Mouse (Mus musculus): ENCODE data around the gene Six5.
"Not testable (repeated sequence)": the region's sequence is repeated elsewhere in the genome, so short reads cannot be mapped to it uniquely, and the experiment has no call there.

The Six5 gene

DNA sequence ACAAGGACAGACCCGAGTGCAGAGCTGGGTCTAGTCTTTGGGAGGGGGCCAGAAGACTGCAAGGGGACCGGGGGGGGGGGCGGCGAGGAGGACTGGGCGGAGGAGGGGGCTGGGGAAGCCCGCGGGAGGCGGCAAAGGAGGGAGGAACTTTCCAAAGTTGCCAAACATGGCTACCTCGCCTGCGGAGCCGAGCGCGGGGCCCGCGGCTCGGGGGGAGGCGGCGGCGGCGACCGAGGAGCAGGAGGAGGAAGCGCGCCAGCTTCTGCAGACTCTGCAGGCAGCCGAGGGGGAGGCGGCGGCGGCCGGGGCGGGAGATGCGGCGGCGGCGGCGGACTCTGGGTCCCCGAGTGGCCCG is at the start of gene Six5:
Gene Six5, plus strand, starts transcription at position 124 of the 355 bp plus-strand sequence.
- DNase-seq (ENCODE audit: low spot score): no peak

DNA sequence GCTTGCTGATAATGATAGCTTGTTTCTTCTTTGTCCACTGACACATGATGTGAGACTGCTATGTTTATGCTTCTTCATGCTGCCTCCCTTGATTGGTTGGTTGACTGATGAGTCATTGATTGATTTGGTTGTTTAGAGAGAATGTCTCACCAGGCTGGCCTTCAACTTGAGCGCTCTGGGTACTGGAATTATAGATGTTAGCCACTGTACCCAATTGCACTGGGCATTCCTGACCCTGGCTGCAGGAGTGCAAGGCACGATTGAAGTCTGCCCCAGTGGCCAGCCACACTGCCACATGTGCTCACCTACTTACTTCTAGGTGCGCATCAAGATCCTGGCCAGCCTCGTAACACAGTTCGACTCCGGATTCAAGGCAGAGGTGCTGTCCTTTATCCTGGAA is 49.8 kb upstream of the Six5 start:
- no peak for DNase-seq (ENCODE audit: low spot score)

DNA sequence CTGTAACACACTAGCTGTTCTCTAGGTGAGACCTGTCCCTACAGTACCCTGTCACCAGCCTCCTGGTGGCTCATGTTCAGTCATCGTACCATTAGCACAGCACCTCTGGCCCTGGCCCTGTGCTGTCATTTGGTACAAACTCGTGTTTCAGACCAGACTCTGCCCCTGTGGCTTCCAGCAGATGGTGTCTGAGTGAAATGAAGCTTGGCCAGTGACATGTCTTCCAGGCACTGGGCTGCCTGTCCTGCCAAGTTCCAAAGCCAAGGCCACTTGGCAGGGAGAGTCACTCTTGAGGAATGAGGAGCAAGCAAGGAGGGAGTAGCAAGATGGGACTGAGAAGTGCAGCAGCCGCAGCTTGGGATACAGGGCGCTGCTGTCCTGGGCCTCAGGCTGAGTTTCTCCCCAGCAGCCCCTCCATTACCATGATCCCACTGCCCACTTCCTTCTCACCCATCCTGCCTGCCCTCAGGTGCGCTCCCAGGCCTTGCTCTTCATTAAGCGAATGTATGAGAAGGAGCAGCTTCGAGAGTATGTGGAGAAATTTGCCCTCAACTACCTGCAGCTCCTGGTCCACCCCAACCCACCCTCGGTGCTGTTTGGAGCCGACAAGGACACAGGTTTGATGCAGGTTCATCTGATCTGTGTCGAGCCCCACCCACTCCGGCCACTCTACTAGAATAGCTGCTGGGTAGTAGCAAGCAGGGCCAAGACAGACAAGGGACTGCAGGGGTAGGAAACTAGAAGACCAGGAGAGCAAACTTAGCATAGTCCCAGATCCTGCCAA is 47.9 kb upstream of the Six5 start:
- DNase-seq (ENCODE audit: low spot score): no peak

DNA sequence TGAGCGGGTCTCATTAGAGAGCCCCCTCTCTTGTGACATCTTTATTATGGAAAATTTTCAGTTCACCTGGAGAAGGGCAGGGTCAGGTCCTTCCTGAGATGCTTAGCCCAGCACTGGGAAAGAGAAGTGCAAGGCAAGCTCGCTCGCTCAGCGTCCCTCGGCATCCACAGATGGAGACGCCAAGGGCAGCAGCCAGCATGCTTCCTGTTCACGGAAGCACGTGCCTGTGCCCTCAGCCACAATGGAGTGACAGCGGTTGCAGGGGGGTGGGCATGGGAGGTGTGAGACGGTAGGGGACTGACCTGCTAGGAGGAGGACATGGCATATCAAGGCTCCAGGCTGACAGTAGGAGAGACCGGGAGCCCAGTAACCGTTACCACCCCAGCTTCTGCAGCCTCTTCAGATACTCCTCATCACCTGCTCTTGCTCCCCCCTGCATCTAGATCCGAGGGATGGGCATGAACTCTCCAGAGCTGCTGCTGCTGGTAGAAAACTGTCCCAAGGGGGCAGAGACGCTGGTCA is 46.3 kb upstream of the Six5 start:
- no peak for DNase-seq (ENCODE audit: low spot score)

DNA sequence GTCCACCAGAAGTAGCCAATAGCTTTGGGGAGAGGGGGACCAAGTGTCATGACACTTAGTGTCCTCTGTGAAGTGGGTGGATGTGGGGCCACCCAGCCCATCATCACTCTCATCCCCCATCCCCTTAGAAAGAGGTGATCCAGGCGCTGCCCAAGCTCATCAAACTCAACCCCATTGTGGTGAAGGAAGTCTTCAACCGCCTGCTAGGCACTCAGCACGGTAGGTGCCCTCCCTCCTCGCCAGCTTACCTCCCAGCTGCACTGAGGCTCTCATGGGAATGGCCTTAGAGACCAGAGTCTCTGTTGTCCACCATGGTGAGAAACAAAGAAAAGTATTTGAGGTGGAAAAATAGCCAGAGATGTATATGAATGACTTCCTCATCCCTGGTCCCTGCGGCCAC is 45.1 kb upstream of the Six5 start:
- DNase-seq (ENCODE audit: low spot score): no peak

DNA sequence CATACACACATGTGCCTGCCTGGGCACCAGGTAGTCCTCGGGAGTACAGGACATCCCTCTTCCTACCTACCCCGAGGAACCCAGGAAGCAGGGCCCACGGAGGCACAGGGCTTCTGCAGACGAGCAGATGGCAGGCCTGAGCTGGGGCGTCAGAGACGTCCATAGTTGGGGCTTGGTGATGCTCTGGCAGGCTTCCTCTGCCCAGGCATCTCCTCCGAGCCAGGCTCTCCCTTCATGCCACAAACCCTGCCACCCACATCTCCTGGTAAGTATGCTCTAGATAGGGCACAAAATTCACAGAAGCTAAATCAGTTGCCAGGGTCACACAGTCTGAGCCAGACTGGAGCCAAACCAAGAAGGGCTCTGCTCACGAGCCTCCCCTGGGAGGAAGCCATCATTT is 44.2 kb upstream of the Six5 start:
- no peak for DNase-seq (ENCODE audit: low spot score)

DNA sequence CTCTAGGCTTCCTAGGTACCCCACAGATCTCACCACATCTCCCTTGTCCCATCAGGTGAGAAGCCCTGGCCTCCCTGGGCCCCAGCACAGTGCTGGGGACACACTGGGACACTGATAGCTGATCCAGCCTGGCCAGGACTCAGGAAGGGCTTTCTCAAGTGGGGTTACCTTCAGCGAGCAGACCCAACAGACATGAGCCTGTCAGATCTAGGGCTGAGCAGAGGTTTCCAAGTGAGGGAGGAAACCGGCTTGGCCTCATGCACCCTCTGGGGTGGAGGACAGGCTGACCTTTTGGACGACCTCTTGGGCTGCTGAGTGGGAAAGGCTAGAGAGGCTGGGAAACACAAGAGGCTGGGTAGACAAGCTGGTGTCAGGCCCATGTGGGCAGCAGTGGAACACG is 43.2 kb upstream of the Six5 start:
- DNase-seq (ENCODE audit: low spot score): no peak

DNA sequence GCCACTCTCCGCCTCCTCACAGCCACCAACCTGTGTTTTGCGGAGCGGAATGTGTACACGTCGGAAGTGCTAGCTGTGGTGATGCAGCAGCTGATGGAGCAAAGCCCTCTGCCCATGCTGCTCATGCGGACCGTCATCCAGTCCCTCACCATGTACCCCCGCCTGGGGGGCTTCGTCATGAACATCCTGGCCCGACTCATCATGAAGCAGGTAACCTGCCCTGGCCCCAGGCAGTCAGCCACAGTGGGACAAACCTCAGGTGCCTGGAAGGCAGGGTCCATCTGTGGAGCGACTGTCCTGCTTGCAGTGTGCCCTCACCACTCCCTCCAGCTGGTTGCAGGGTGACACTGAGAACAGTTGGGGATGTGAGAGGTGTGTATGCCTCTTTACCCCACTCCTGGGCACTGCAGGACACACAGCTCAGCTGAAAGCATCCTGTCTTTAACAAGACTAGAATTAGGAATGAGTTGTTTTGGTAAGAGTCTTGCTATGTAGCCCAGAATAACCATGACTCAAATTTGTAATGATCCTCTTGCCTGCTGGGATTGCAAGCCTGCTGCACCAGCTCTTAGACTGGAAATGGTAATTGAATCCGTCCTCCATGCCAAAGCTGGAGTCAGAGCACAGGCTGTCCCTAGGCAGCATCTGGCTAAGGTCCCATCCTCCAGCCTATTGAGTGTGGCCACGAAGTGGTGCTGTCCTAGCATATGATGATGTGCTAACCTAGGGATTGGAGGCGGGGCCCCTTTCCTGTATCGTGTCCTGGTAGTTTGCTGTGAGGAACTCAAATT is 41.9 kb upstream of the Six5 start:
- DNase-seq (ENCODE audit: low spot score): no peak

DNA sequence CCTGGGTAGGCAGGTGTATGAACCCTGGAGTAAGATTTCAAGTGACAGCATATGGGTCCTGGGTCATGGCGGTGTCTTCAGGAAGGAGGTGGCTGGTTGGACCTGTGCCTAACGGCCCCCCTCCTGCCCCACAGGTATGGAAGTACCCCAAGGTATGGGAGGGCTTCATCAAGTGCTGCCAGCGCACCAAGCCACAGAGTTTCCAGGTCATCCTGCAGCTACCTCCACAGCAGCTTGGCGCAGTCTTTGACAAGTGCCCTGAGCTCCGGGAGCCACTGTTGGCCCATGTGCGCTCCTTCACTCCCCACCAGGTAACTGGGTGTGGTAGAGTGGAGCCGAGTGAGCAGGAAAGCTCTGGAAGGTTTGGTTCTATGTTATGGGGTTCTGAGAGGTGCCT is 41.3 kb upstream of the Six5 start:
- no peak for DNase-seq (ENCODE audit: low spot score)

DNA sequence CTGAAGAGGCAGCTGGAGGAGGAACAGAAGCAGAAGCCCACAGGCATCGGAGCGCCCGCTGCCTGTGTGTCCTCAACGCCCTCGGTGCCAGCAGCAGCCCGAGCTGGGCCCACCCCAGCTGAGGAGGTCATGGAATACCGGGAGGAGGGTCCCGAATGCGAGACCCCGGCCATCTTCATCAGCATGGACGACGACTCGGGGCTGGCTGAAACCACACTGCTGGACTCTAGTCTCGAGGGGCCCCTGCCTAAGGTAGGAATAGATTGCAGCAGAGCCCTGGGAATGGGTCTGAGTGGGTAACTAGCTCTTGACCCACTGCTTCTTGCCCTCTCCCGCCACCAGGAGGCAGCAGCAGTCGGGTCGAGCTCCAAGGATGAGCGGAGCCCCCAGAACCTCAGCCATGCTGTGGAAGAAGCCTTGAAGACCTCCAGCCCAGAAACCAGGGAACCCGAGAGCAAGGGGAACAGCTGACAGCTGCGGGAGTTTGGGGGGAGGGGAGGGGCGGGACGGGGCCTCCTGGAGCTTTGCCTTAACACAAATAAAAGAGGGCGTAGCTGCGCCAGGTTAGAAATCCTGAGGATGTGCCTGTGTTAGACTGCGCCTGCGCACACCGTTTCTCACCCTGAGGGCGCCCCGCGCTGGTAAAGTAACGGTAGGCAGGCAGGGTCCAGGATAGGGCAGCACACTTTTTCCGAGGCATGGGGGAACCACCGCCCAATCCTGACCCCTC is 40.2 kb upstream of the Six5 start, which contains the start of gene Rsph6a:
Gene Rsph6a, plus strand, starts transcription at position 644 of the 730 bp plus-strand sequence.
- peak; percentile 39 for DNase-seq (ENCODE audit: low spot score)

DNA sequence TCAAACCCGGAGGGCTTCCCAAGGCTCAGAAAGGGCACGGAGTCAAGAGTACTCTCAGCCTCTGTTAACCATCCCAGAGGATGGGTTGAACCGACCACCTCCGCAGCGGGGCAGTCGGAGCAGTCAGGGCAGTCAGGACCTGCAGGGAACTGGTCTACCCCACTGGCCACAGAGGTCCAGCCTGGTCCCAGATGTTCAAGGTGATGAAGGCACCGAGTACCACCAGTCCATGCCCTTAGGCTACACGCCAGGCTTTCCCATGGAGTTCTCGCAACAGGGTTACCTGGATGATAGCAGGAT is 39.7 kb upstream of the Six5 start:
- DNase-seq (ENCODE audit: low spot score): no peak

DNA sequence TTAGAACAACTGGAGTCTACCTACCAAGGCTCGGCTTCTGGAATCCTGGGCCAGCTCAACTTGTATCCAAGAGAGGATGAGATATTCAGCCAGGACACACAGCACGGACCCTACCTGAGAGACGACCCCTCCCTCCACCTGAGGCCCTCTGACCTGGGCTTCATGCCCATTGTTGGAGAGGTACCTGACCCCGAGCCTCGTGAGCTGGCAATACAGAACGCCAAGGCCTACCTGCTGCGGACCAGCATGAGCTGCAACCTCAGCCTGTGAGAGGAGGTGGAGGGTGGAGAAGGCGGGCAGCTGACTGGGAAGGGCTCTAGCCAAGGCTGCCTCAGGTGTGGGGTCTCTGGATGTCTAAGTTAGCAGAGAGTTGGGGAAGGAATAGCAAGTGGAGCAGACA is 39.3 kb upstream of the Six5 start:
- DNase-seq (ENCODE audit: low spot score): no peak

DNA sequence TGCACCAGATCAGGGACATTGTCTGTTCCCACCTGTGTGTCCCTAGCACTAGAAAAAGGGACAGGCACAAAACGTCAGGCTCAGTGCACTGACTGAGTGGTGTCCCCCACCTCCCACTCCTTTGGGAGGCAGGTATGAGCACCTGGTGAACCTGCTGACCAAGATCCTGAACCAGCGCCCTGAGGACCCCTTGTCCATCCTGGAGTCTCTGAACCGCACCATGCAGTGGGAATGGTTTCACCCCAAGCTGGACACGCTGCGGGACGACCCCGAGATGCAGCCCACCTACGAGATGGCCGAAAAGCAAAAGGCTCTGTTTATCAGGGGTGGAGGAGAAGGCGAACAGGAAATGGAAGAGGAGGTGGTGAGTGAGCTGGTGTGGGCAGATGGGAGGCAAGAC is 37.0 kb upstream of the Six5 start:
- DNase-seq (ENCODE audit: low spot score): no peak

DNA sequence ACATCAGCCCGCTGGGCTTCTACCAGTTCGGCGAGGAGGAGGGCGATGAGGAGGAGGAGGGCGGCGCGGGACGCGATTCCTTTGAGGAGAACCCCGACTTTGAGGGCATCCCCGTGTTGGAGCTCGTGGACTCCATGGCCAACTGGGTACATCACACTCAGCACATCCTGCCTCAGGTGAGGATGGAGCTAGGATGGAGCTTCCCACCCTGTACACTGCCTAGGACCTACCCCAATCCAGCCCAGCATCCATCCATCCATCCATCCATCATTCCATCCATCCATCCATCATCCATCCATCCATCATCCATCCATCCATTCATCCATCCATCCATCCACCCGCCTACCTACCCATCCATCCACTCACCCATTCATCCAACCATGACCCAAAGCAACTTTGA is 28.5 kb upstream of the Six5 start:
- no peak for DNase-seq (ENCODE audit: low spot score)

DNA sequence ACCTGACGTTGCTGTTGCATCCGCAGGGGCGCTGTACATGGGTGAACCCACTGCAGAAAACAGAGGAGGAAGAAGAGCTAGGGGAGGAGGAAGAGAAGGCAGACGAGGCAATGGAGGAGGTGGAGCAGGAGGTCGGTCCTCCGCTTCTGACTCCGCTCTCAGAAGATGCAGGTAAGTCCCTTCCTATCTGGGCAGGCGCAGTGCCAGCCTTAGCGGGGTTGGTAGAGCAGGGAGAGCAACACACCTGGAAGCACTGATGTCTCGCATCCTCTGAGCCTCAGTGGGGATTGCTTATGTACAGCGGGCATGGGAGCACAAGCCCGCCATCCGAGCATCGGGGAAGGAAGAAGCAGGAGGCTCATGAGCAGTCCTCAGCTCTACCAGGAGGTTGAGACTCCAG is 27.3 kb upstream of the Six5 start:
- DNase-seq (ENCODE audit: low spot score): no peak

DNA sequence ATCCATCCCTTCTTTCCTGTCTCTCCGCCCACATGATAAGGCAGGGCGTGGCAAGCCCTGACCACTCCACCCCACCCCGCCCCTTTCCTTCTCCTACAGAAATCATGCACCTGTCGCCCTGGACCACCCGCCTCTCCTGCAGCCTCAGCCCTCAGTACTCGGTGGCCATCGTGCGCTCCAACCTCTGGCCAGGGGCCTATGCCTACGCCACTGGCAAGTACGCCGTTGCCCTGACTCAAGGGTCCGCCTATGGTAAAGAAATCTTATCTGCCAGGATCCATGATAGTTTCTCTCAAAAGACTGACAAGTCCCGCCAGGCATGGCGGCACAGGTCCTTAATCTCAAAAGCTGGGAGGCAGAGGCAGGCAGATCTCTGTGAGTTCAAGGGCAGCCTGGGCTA is 26.5 kb upstream of the Six5 start:
- no peak for DNase-seq (ENCODE audit: low spot score)

DNA sequence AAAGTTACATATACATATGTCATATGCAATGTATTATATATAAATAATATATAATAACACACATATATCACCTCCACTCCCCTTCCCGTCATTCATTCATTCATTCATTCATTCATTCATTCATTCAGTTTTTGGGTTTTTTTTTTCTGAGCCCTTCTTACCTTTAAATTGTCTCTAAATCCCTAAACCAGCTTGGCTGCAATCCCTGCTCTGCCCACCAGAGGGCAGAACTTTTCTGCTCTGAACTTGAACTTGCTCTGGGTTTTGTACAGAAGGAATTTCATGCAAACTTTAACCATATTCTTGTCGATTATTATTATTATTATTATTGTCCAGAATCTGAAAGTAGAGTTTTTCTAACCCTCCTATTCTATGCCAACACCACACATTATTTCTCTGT is 25.7 kb upstream of the Six5 start:
- DNase-seq (ENCODE audit: low spot score): peak; percentile 68

DNA sequence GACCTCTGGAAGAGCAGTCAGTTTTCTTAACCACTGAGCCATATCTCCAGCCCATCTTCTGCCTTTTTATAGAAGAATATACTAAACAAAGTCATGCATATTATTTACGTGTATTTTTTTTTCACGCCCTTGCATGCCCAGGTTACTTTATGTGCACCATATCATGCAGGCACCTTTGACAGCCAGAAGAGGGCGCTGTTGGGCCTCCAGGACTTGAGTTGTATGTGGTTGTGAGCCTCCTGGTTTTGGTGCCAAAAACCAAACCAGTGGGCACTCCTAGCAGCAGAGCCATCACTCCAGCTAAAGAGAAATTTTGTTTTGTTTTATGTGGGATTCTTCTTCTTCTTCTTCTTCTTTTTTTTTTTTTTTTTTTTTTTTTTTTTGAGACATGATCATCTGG is 24.9 kb upstream of the Six5 start:
- no peak for DNase-seq (ENCODE audit: low spot score)

DNA sequence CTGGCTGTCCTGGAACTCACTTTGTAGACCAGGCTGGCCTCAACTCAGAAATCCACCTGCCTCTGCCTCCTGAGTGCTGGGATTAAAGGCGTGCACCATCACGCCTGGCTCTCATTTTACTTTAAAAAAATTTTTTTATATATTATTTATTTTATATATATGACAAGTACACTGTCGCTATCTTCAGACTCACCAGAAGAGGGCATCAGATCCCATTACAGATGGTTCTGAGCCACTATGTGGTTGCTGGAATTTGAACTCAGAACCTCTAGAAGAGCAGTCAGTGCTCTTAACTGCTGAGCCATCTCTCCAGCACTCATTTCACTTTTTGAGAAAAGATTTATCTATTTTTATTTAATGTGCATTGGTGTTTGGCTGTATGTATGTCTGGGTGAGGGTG is 23.4 kb upstream of the Six5 start:
- DNase-seq (ENCODE audit: low spot score): not testable (repeated sequence)

DNA sequence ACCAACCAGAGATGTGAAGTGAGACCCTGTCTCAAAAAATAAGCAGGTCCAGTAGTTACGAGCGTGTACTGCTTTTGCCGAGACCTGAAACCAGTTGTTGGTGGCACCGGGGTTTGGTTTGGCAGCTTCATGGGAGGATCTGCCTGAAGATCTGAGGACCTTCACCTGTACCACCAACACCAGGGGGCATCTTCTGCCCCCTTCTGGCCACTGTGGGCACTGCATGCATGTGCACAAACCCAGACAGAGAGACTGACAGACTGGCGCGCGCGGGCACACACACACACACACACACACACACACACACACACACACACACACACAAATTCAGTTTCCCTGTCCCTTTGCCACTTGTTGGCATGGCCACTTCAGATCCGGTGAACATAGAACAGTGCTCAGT is 20.9 kb upstream of the Six5 start:
- no peak for DNase-seq (ENCODE audit: low spot score)

DNA sequence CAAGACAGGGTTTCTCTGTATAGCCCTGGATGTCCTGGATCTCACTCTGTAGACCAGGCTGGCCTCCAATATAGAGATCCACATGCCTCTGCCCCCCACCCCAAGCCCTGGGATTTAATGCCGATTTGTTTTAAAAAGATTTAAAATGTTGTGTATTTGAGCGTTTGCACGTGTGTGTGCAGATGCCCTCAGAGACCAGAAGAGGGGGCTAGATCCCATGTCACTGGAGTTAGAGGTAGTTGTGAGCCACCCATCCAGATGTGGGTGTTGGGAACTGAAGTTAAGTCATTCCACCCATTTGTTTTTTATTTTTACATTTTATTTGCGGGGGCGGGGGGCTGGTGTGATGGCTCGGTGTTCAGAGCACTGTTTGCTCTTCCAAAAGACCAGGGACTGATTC is 19.9 kb upstream of the Six5 start:
- no peak for DNase-seq (ENCODE audit: low spot score)

DNA sequence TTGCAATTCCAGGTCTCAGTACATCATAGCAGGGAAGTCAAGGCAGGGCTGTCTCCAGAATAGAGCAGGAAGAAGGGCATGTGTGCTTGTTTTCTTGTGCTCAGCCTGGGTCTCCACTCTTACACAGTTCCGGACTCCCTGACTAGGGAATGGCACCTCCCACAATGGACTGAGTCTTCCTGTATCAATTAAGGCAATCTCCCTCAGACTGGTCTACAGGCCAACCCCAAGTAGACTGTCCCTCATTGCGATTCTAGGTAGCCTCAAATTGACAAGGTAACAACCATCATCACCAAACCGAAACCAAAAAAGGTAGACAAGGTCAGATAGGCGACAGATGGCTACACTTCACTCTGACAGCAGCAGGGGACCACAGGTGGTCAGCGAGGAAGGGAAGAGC is 19.2 kb upstream of the Six5 start:
- DNase-seq (ENCODE audit: low spot score): no peak

Measured in ovary, postnatal 14 days (tissue).